Mouse (Mus musculus): ENCODE measurements around the gene Zfp11.
"Not testable (repeated sequence)": the region's sequence is repeated elsewhere in the genome, so short reads cannot be mapped to it uniquely, and the experiment has no call there.

Zfp11 gene

GRCm38 (mm10) chr5:129620600-129620999 lies 49.3 kb downstream of the Zfp11 start:
- intact Hi-C loops (cut with DNase I), result not testable (repeated sequence)

GRCm38 (mm10) chr5:129611060-129611459 lies 58.8 kb downstream of the Zfp11 start:
- intact Hi-C loops (cut with DNase I), result loop anchor here (1.0 kb wide), 1 partner anchor 130 kb away; no protein-coding TSS in a partner anchor

- intact Hi-C loops (cut with DNase I), result no loop called here
Measured at GRCm38 (mm10) chr5:129607476-129607875, 62.4 kb downstream of the Zfp11 start.

All from adrenal gland (tissue).